Mouse (Mus musculus) cerebellum, adult 2 months (tissue): ENCODE results near the gene Urgcp. TPM values are rescaled to one million over a fixed set of nuclear protein-coding genes. Genes with fewer than 3 reads are reported as not detected.

Source experiments
- DNase-seq, 2 experiments: peaks; one replicate each; pipeline ENCODE4 v3.0.0; 2021
- H3K27ac ChIP-seq: fragments of 200-500 bp; 2 replicates; pipeline ENCODE4 v1.5.1; 2012; ENCODE audit warnings: low read length, control low read depth, inconsistent platforms; ENCODE audit not compliant: insufficient read depth
- H3K27me3 ChIP-seq: fragments of 200-500 bp; 2 replicates; pipeline ENCODE4 v1.6.1; 2012; ENCODE audit warnings: inconsistent platforms, mild to moderate bottlenecking, low read length, moderate library complexity; ENCODE audit not compliant: control insufficient read depth, insufficient read depth
- H3K4me1 ChIP-seq: fragments of 200-500 bp; 2 replicates; pipeline ENCODE4 v1.6.1; 2011; ENCODE audit warnings: low read length; ENCODE audit not compliant: control insufficient read depth, insufficient read depth
- H3K4me3 ChIP-seq: fragments of 200-500 bp; replicated peaks from 2 replicates; pipeline ENCODE3; 2011; ENCODE audit warnings: mild to moderate bottlenecking, low read depth, low read length, control low read depth; ENCODE audit not compliant: insufficient read depth
- CTCF ChIP-seq: fragments of 200-500 bp; IDR thresholded peaks from 2 replicates; pipeline ENCODE4 v1.5.1; 2011; ENCODE audit warnings: low read depth, mild to moderate bottlenecking, control low read depth, low read length, moderate library complexity, borderline replicate concordance; ENCODE audit not compliant: insufficient read depth
- POLR2A ChIP-seq: fragments of 200-500 bp; IDR thresholded peaks from 2 replicates; pipeline ENCODE4 v1.6.1; 2011; ENCODE audit warnings: low read length, control low read depth, borderline replicate concordance; ENCODE audit not compliant: insufficient read depth
- WGBS: fragments of 180-500 bp; shearing (Covaris S2); methylation state at CpG from one replicate; pipeline ENCODE4 v1.1.7; 2018; 5-methylcytosine and 5-hydroxymethylcytosine counted together
- polyA plus RNA-seq: library from polyadenylated mRNA; depleted of rRNA; stranded (reverse); fragments of >200 nt; gene quantifications from 2 replicates; pipeline ENCODE4 v1.2.3, GENCODE M21; 2012

The Urgcp gene
- polyA plus RNA-seq, 1 experiment, result 37.9 TPM

DNA sequence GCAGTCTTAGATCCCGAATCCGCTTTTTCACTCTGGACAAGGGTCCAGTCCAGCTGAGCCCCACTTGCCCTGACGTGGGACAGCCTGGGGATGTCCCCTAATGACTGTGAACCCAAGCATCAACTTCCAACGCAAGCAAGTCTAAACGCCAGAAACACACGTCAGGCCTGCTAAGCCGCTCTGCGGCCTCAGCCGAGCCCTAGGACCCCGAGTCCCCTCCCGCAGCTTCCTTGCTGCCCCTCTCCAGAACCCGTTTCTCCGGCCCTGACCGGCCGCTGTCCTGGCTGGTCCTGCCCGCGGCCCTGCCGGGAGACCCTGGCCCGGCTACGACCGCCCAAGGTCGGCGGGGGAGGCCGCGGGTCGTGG, 21.6 kb downstream of the Urgcp start:
- Histone ChIP-seq H3K27me3 (no peaks in the 10 kb centered on the region), H3K27ac (peak overlapping the region; percentile 92), H3K4me3 (peak overlapping the region; percentile 76), H3K4me1 (peaks cover 11% of the 10 kb centered on the region; the same call in 1 of the 2 replicates)
- peak in 1 of 2 experiments; percentile 35 for DNase-seq
- TF ChIP-seq CTCF (no peak), POLR2A (no peak)
- under 1% methylated on average over 26 of the region's 26 CpGs for WGBS

- H3K27me3 ChIP-seq, result no peaks in the 10 kb centered on the region
- H3K27ac ChIP-seq, result no peak overlapping the region
- peaks cover 14% of the 10 kb centered on the region for H3K4me1 ChIP-seq
- peak overlapping the region; percentile 76 for H3K4me3 ChIP-seq
- TF ChIP-seq POLR2A (no peak), CTCF (no peak)
- WGBS, result 6% methylated on average over 3 of the region's 3 CpGs
- peak in 1 of 2 experiments; percentile 40 for DNase-seq
Measured at GRCm38 (mm10) chr11:5739846-5740245, 22.3 kb downstream of the Urgcp start.

GRCm38 (mm10) chr11:5738888-5739632, 23.1 kb downstream of the Urgcp start:
- H3K4me3 ChIP-seq, result no peak overlapping the region
- no peak for TF ChIP-seq CTCF
- TF ChIP-seq POLR2A, result no peak
- WGBS, result 33% methylated on average over 5 of the region's 5 CpGs
- peaks cover 21% of the 10 kb centered on the region for H3K4me1 ChIP-seq
- no peak overlapping the region for H3K27ac ChIP-seq
- H3K27me3 ChIP-seq, result no peaks in the 10 kb centered on the region
- no peak for DNase-seq

DNA sequence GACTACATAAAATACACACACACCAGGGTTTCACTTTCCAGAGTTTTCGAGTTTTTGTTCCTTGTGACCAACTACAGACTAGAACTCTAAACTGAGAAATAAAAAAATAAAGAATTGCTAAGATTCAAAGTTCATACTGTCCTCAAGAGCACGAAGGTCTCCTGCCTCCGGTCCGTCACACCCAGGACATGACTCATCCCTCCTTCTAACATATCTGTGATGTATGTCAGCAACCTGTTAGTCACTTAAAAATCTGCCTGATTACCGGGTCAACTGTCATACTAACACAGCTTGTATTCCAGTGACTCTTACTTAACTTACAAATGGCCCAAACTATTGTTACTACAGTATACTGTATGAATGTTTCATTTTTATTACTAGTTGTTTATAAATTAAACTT, 25.0 kb downstream of the Urgcp start:
- H3K4me3 ChIP-seq, result no peak overlapping the region
- TF ChIP-seq CTCF (no peak), POLR2A (no peak)
- H3K27ac ChIP-seq, result no peak overlapping the region
- H3K4me1 ChIP-seq, result peaks cover 29% of the 10 kb centered on the region
- WGBS, result 80% methylated on average over 5 of the region's 5 CpGs
- no peaks in the 10 kb centered on the region for H3K27me3 ChIP-seq
- no peak for DNase-seq

DNA sequence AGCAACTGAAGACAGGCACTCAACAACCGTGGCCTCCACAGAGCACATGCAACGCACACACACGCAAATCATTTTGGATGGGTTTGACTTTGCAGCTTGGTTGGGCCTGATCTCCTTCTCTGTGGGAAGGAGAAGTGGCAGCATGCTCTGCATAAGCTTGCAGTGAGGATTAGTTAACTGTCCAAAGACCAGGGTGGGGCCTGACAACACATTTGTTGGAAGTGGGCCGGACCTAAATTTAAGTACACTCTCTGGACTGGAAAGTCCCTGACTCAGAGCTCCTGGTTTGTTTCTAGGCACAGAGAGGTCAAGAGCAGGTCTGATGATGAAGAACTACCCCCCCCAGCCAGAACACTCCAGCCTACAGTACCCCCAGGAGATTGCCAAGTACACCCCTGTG, 27.9 kb downstream of the Urgcp start:
- H3K27me3 ChIP-seq, result no peaks in the 10 kb centered on the region
- 52% methylated on average over 4 of the region's 4 CpGs for WGBS
- H3K4me3 ChIP-seq, result no peak overlapping the region
- H3K27ac ChIP-seq, result no peak overlapping the region; the same call in 1 of the 2 replicates
- peak in 1 of 2 experiments; percentile 14 for DNase-seq
- H3K4me1 ChIP-seq, result peaks cover 30% of the 10 kb centered on the region
- TF ChIP-seq POLR2A, result no peak
- no peak for TF ChIP-seq CTCF

- no peak overlapping the region for H3K27ac ChIP-seq
- WGBS, result 13% methylated on average over 5 of the region's 5 CpGs
- H3K27me3 ChIP-seq, result no peaks in the 10 kb centered on the region
- peaks cover 24% of the 10 kb centered on the region for H3K4me1 ChIP-seq
- DNase-seq, result no peak
- TF ChIP-seq POLR2A (no peak), CTCF (no peak)
- H3K4me3 ChIP-seq, result no peak overlapping the region
Measured at GRCm38 (mm10) chr11:5732401-5732800, 29.8 kb downstream of the Urgcp start.

DNA sequence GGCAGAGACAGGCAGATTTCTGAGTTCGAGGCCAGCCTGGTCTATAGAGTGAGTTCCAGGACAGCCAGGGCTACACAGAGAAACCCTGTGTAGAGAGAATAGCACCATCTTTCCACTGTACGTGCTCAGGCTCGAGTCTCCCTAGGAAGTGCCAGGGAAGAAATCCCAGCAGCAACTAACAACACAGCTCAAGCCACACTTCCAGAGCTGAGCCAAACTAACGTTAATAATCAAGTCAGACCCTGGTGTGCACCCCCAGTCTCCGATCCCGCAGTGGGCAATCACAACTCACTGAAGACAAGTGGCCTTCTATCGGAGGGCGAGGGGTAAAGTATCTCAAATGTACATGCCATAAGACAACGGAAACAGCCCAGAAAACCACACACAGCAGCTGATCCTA, 32.6 kb downstream of the Urgcp start:
- WGBS, result 87% methylated on average over 9 of the region's 9 CpGs
- no peak overlapping the region for H3K27ac ChIP-seq
- DNase-seq, result no peak
- no peak for TF ChIP-seq POLR2A
- no peak for TF ChIP-seq CTCF
- H3K4me3 ChIP-seq, result no peak overlapping the region
- H3K4me1 ChIP-seq, result peaks cover 18% of the 10 kb centered on the region
- no peaks in the 10 kb centered on the region for H3K27me3 ChIP-seq

DNA sequence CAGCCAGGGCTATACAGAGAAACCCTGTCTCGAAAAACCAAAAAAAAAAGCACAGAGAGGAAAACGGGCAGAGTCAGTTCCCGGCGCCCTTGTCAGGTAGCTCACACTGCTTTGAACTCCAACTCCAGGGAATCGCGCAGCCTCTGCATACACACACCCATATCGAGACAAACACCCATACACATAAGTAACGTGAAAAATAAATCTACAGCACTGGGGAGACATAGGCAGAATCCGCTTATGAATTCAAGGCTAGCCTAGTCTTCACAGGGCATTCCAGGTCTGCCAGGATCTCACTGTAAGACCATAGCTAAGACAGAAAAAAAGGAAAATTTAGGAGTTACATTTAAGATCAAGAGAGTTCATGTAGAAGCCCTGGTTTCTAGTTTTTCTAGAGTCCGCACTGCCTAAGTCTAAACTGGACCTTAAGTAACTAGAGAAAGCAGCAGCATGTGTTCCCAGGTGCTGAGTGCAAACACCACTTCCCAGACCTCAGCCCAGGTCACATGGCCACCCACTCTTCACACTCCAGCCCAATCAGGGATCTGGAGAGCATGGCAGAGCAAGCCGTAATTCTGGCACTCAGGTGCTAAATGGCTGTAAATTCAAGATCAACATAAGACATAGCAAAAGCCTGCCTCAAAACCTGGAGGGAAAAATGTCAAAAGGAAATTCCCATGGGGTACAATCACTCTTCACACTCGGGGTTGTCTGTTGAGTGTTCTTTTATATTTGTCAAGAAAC, 43.4 kb downstream of the Urgcp start:
- no peaks in the 10 kb centered on the region for H3K4me1 ChIP-seq
- DNase-seq, result no peak
- H3K27me3 ChIP-seq, result no peaks in the 10 kb centered on the region
- WGBS, result 92% methylated on average over 12 of the region's 12 CpGs
- no peak overlapping the region for H3K4me3 ChIP-seq
- H3K27ac ChIP-seq, result no peak overlapping the region
- no peak for TF ChIP-seq CTCF
